Mouse (Mus musculus) intestine, postnatal 0 days (tissue): ENCODE measurements at regions not wholly inside any gene's neighbourhood (a gene's known extent, or its start where the extent isn't known, plus 50 kb on each side); places are given as distances from the start of the nearest gene placed in this dataset.

Source experiments
- ATAC-seq: fragments of 200-750 bp; cut with Nextera tagmentation; 2 replicates; pipeline ENCODE4 v1.8.0; 2017; ENCODE audit warnings: mild to moderate bottlenecking, moderate TSS enrichment, moderate library complexity
- H3K27ac ChIP-seq: fragments of 300-500 bp; sonication (generic); 2 replicates; pipeline ENCODE4 v1.5.1; 2014; ENCODE audit warnings: mild to moderate bottlenecking, low read depth, low read length, moderate library complexity
- H3K27me3 ChIP-seq: fragments of 300-500 bp; sonication (generic); replicated peaks from 2 replicates; pipeline ENCODE4 v1.6.1; 2014; ENCODE audit warnings: low read length, mixed read lengths; ENCODE audit not compliant: control insufficient read depth, insufficient read depth
- H3K36me3 ChIP-seq: fragments of 300-500 bp; sonication (generic); 2 replicates; pipeline ENCODE4 v1.6.1; 2014; ENCODE audit warnings: mild to moderate bottlenecking, moderate library complexity; ENCODE audit not compliant: control insufficient read depth, insufficient read depth
- H3K4me1 ChIP-seq: fragments of 300-500 bp; sonication (generic); replicated peaks from 2 replicates; pipeline ENCODE4 v1.6.1; 2014; ENCODE audit warnings: antibody characterized with exemption, low read length, mixed read lengths; ENCODE audit not compliant: control insufficient read depth, insufficient read depth
- H3K4me2 ChIP-seq: fragments of 300-500 bp; sonication (generic); replicated peaks from 2 replicates; pipeline ENCODE4 v1.6.1; 2014; ENCODE audit warnings: low read depth, mild to moderate bottlenecking, moderate library complexity
- H3K4me3 ChIP-seq: fragments of 300-500 bp; sonication (generic); 2 replicates; pipeline ENCODE4 v1.5.1; 2014; ENCODE audit warnings: low read depth, low read length
- H3K9ac ChIP-seq: fragments of 300-500 bp; sonication (generic); 2 replicates; pipeline ENCODE4 v1.6.1; 2014; ENCODE audit warnings: mild to moderate bottlenecking, low read depth, low read length
- H3K9me3 ChIP-seq: fragments of 300-500 bp; sonication (generic); 2 replicates; pipeline ENCODE4 v1.6.1; 2016; ENCODE audit warnings: mixed run types; ENCODE audit not compliant: control insufficient read depth
- CTCF ChIP-seq: sonication (generic); IDR thresholded peaks from 2 replicates; pipeline ENCODE4 v1.5.1; 2016; ENCODE audit warnings: low read depth, mild to moderate bottlenecking, control low read depth, antibody characterized with exemption, moderate library complexity
- WGBS: fragments of 180-500 bp; shearing (Covaris S2); extraction: QIAGEN DNeasy Blood & Tissue Kit; methylation state at CpG from one replicate; pipeline ENCODE4 v1.1.7; 2014; 5-methylcytosine and 5-hydroxymethylcytosine counted together

DNA sequence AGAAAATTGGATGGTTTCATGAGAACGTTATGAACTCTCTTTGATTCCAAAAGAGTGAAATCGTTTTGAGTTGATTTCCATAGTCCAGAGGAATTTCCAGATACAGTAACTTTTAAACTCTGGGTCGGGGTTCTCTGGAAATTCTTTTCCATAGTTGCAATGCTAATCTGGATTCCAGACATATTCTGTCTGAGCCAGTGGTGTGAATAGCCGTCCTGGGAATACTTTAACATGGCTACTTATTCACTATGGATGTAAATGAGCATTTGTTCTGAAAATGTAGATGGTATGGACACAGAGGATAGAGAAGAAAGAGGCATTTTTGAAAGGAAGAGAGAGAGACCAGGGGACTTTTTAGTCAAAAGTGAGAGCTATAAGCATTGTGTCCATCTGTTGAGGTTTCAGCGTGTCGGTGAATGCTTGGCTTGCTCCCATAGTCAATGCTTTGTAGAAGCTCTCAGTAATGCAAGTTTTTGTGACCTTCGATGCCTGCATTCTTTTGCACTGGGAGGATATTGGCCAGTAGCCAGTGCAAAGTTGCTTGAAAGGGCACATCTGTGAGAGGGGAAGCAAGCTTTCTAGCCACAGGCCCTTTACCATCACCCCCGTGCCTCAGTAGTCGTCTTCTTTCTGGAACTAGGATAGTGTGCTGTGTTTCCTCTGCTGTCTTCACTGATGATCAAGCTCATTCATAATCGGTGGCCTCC lies 208.9 kb downstream of the Gm19410 start:
- Histone ChIP-seq H3K4me1 (no peaks in the 10 kb centered on the region), H3K4me2 (no peak overlapping the region), H3K9ac (no peak overlapping the region), H3K9me3 (no peaks in the 10 kb centered on the region), H3K4me3 (no peak overlapping the region), H3K36me3 (no peaks in the 10 kb centered on the region), H3K27ac (no peak overlapping the region), H3K27me3 (no peaks in the 10 kb centered on the region)
- ATAC-seq: no peak
- WGBS: 69% methylated on average over 10 of the region's 10 CpGs
- TF ChIP-seq CTCF: no peak

DNA sequence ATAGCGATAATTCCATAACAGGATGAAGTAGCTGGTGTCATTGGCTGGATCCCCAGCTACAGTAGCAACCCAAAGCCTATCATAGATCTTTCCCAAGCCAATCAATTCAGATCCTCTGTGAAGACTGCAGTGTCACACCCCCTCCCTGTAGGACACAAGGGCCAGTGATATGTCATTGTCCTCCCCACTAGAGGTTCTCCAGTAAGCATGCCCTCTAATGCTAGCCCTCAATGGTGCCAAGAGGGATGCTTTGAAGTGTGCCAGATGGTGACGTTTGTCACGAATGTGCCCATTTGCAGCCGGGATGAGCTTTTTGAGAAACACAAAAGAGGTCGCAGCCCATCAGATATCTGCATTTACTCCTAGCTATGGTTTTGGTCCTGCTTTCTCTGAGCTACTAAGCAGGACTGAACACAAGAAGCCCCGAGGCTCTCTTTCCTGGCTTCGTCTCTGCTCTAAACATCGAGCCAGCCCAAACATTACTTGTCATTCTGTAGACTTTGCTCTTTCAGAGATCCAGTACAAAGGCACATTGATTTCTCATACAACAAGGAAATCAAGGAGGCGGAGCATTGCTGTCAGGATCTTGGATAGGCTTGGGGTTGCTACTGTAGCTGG lies 214.2 kb downstream of the Gm19410 start:
- no peak for ATAC-seq
- Histone ChIP-seq H3K4me2 (no peak overlapping the region), H3K9ac (no peak overlapping the region), H3K4me1 (no peaks in the 10 kb centered on the region), H3K36me3 (no peaks in the 10 kb centered on the region), H3K4me3 (no peak overlapping the region), H3K27me3 (no peaks in the 10 kb centered on the region), H3K9me3 (no peaks in the 10 kb centered on the region), H3K27ac (no peak overlapping the region)
- WGBS: 79% methylated on average over 9 of the region's 9 CpGs
- TF ChIP-seq CTCF: no peak

DNA sequence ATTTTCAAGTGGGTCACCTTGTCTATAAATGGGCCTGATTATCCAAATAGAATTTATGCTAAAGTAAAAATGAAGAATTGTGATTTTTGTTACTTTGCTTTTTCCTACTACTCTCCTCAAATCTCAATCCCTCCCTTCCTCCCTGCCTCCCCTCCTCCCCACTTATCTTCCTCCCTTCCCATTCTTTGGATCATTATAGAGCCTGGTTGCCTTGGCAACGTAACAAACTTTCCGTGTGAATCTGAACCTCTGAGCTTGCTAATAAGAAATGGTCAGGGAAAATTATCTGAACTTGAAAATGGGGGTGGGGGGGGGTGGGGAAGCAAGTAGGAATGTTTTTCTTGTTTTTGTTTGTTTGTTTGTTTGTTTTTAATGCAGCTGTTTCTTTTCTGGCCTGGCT lies 217.5 kb downstream of the Gm19410 start:
- H3K9me3 ChIP-seq: no peaks in the 10 kb centered on the region

DNA sequence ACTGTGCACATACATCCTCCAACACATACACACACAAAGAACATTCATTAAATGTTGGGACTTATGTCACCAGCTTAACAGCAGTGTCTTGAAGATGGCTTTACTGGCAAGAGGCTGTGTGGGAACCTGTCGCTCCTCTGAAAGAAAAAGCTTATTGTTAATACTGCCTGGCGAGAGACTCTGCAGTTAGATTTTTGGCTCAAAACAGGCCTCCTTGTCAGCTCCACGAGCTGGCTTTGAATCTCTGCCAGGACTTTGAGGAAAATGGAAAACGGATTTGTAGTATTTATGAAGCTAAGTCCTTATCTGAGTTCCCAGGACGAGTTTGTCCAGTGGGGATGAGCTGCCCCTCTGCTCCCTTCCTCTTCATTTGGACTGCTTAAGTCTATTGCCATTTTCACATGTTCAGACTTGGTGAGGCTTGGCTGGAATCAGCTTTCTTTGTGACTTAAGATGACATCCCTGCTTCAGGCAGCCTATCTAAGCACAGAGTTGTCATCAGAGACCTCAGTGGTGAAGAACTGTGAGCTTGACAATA lies 219.6 kb downstream of the Gm19410 start:
- no peaks in the 10 kb centered on the region for H3K9me3 ChIP-seq
- 38% methylated on average over 5 of the region's 5 CpGs for WGBS
- no peak overlapping the region for H3K27ac ChIP-seq
- no peaks in the 10 kb centered on the region for H3K36me3 ChIP-seq
- no peak overlapping the region for H3K4me2 ChIP-seq
- H3K4me3 ChIP-seq: no peak overlapping the region
- no peaks in the 10 kb centered on the region for H3K4me1 ChIP-seq
- no peak overlapping the region for H3K9ac ChIP-seq
- H3K27me3 ChIP-seq: no peaks in the 10 kb centered on the region
- TF ChIP-seq CTCF: no peak
- ATAC-seq: no peak

More for the DNA sequence above, 217.5 kb downstream of the Gm19410 start:
- Histone ChIP-seq H3K9ac (no peak overlapping the region), H3K27ac (no peak overlapping the region), H3K27me3 (no peaks in the 10 kb centered on the region), H3K4me2 (no peak overlapping the region), H3K4me3 (no peak overlapping the region), H3K36me3 (no peaks in the 10 kb centered on the region), H3K4me1 (no peaks in the 10 kb centered on the region)
- no peak for ATAC-seq
- no peak for TF ChIP-seq CTCF
- WGBS: 54% methylated on average over 2 of the region's 2 CpGs

DNA sequence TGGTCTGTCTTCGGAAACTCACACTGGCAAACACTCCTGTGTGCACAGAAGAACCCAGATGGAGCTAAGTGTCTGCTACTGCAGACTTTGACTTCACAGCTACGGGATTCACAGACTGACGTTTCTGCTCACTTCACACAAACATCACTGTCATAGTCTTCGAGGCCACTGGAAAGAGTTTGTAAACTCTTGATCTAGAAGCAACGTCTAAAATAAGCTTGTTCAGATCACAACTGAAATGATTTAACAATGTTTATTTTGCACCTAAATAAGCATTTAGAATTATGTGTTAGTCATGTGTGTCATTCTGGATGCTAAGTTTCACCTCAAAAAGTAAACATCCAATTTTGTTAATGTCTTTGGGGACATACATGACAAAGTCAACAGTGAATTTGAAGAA lies 221.7 kb downstream of the Gm19410 start:
- no peak for ATAC-seq
- Histone ChIP-seq H3K9me3 (no peaks in the 10 kb centered on the region), H3K27ac (no peak overlapping the region), H3K9ac (no peak overlapping the region), H3K36me3 (no peaks in the 10 kb centered on the region), H3K4me3 (no peak overlapping the region), H3K4me2 (no peak overlapping the region), H3K27me3 (no peaks in the 10 kb centered on the region), H3K4me1 (no peaks in the 10 kb centered on the region)
- TF ChIP-seq CTCF: no peak
- 46% methylated on average over 5 of the region's 5 CpGs for WGBS

DNA sequence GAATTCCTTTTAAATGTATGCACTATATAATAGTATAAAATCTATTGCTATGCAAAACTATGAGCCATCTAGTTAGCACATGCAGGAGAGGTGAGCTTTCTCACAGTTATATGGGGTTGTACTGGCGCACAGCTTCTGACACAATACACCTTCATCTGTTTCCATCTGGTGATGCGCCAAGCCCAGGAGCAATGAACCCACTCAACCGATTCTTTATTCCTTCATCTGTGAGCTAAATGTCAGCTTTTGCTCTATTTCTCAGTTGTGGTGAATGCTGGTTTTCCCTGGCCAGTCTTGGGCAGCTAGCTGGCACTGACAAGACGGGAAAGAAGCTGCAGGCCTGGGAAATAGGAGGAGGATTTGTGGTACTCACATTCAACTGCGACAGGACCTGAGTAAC lies 225.4 kb downstream of the Gm19410 start:
- H3K4me3 ChIP-seq: no peak overlapping the region
- H3K36me3 ChIP-seq: no peaks in the 10 kb centered on the region
- H3K4me1 ChIP-seq: no peaks in the 10 kb centered on the region
- no peak overlapping the region for H3K27ac ChIP-seq
- H3K9me3 ChIP-seq: no peaks in the 10 kb centered on the region
- ATAC-seq: no peak
- 89% methylated on average over 5 of the region's 5 CpGs for WGBS
- H3K9ac ChIP-seq: no peak overlapping the region
- H3K27me3 ChIP-seq: no peaks in the 10 kb centered on the region
- H3K4me2 ChIP-seq: no peak overlapping the region
- no peak for TF ChIP-seq CTCF
